Mouse (Mus musculus): ENCODE data around the gene Ankmy1. TPM values are rescaled to one million over a fixed set of nuclear protein-coding genes. Genes with fewer than 3 reads are reported as not detected.

The Ankmy1 gene
- total and polyA plus RNA-seq, 2 experiments: 0.09 TPM; not detected in 1

- no peak for DNase-seq (ENCODE audit: extremely low read depth, low read depth, low spot score)
- H3K4me1 ChIP-seq (ENCODE audit: control insufficient read depth, insufficient read depth, low read length): no peaks in the 10 kb centered on the region
- H3K4me3 ChIP-seq (ENCODE audit: insufficient read depth, low read depth, low read length): no peak overlapping the region
- H3K36me3 ChIP-seq (ENCODE audit: control insufficient read depth, insufficient read depth, low read length): no peaks in the 10 kb centered on the region
- H3K27ac ChIP-seq (replicated peaks; ENCODE audit: insufficient read depth, low read depth, low read length): no peak overlapping the region
- no peak overlapping the region for H3K9ac ChIP-seq (ENCODE audit: low read depth, low read length)
- no peaks in the 10 kb centered on the region for H3K79me2 ChIP-seq (ENCODE audit: control insufficient read depth, insufficient read depth, low read length)
- TF ChIP-seq POLR2A (IDR thresholded peaks at IDR 0.05; ENCODE audit: extremely low read depth, insufficient read depth, low read length) (no peak), CTCF (IDR thresholded peaks at IDR 0.05; ENCODE audit: low read depth, low read length) (no peak)
- 72% methylated on average over 8 of the region's 8 CpGs for WGBS
- no peaks in the 10 kb centered on the region for H3K27me3 ChIP-seq (ENCODE audit: control insufficient read depth, insufficient read depth, low read length)
These were observed 27.2 kb downstream of the Ankmy1 start for GRCm38 (mm10) chr1:92875360-92876111.

DNA sequence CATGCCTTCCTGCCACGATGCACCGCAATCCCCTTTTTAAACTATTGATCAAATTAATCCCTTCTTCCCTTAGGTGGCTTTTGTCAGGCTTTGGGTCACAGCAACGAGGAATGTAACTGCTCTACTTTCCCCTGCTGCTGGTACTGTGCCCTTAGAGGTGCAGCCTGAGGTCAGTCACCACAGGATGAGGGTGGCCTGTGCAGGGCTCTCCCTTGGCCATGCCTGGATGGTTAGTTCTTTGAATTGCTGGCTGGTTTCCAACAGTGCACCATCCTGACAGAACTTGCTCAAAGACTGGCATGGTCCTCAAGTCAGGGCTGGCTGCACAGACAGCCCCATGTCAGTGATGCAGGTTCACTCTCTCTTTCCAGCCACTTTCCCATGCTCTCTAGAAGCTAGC lies 28.7 kb downstream of the Ankmy1 start:
- Histone ChIP-seq H3K27ac (replicated peaks; ENCODE audit: insufficient read depth, low read depth, low read length) (no peak overlapping the region), H3K36me3 (ENCODE audit: control insufficient read depth, insufficient read depth, low read length) (no peaks in the 10 kb centered on the region), H3K79me2 (ENCODE audit: control insufficient read depth, insufficient read depth, low read length) (no peaks in the 10 kb centered on the region), H3K9ac (ENCODE audit: low read depth, low read length) (no peak overlapping the region), H3K27me3 (ENCODE audit: control insufficient read depth, insufficient read depth, low read length) (no peaks in the 10 kb centered on the region), H3K4me3 (ENCODE audit: insufficient read depth, low read depth, low read length) (no peak overlapping the region), H3K4me1 (ENCODE audit: control insufficient read depth, insufficient read depth, low read length) (no peaks in the 10 kb centered on the region)
- 83% methylated on average over 3 of the region's 3 CpGs for WGBS
- no peak for TF ChIP-seq POLR2A (IDR thresholded peaks at IDR 0.05; ENCODE audit: extremely low read depth, insufficient read depth, low read length)
- TF ChIP-seq CTCF (IDR thresholded peaks at IDR 0.05; ENCODE audit: low read depth, low read length): no peak
- DNase-seq (ENCODE audit: extremely low read depth, low read depth, low spot score): no peak

DNA sequence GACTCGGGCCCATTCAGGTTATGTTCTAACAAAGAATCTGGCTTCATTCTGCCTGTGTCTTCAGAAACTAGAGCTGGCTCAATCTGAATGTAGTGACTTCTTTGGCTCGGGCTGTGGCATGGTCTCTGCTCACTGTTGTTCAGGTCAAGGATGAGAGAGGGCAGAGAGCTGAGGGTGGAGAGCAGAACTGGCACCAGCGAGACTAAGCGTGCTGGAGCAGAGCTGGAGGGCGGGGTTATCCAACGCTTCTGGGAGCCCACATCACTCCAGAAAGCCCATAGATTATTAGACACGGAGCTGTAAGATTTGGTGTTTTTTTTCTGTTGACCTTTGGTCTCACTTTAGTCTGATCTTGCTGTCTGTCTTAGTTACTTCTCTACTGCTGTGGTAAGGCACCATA lies 30.0 kb downstream of the Ankmy1 start:
- no peaks in the 10 kb centered on the region for H3K4me1 ChIP-seq (ENCODE audit: control insufficient read depth, insufficient read depth, low read length)
- H3K9ac ChIP-seq (ENCODE audit: low read depth, low read length): no peak overlapping the region
- 84% methylated on average over 7 of the region's 7 CpGs for WGBS
- H3K36me3 ChIP-seq (ENCODE audit: control insufficient read depth, insufficient read depth, low read length): no peaks in the 10 kb centered on the region
- no peaks in the 10 kb centered on the region for H3K79me2 ChIP-seq (ENCODE audit: control insufficient read depth, insufficient read depth, low read length)
- DNase-seq (ENCODE audit: extremely low read depth, low read depth, low spot score): no peak
- TF ChIP-seq POLR2A (IDR thresholded peaks at IDR 0.05; ENCODE audit: extremely low read depth, insufficient read depth, low read length): no peak
- no peak for TF ChIP-seq CTCF (IDR thresholded peaks at IDR 0.05; ENCODE audit: low read depth, low read length)
- no peaks in the 10 kb centered on the region for H3K27me3 ChIP-seq (ENCODE audit: control insufficient read depth, insufficient read depth, low read length)
- no peak overlapping the region for H3K4me3 ChIP-seq (ENCODE audit: insufficient read depth, low read depth, low read length)
- H3K27ac ChIP-seq (replicated peaks; ENCODE audit: insufficient read depth, low read depth, low read length): no peak overlapping the region

GRCm38 (mm10) chr1:92869985-92870384 lies 32.7 kb downstream of the Ankmy1 start:
- Histone ChIP-seq H3K27ac (replicated peaks; ENCODE audit: insufficient read depth, low read depth, low read length) (no peak overlapping the region), H3K36me3 (ENCODE audit: control insufficient read depth, insufficient read depth, low read length) (no peaks in the 10 kb centered on the region), H3K79me2 (ENCODE audit: control insufficient read depth, insufficient read depth, low read length) (no peaks in the 10 kb centered on the region), H3K9ac (ENCODE audit: low read depth, low read length) (no peak overlapping the region), H3K4me1 (ENCODE audit: control insufficient read depth, insufficient read depth, low read length) (no peaks in the 10 kb centered on the region), H3K4me3 (ENCODE audit: insufficient read depth, low read depth, low read length) (no peak overlapping the region), H3K27me3 (ENCODE audit: control insufficient read depth, insufficient read depth, low read length) (no peaks in the 10 kb centered on the region)
- DNase-seq (ENCODE audit: extremely low read depth, low read depth, low spot score): no peak
- TF ChIP-seq CTCF (IDR thresholded peaks at IDR 0.05; ENCODE audit: low read depth, low read length): no peak
- TF ChIP-seq POLR2A (IDR thresholded peaks at IDR 0.05; ENCODE audit: extremely low read depth, insufficient read depth, low read length): no peak
- 69% methylated on average over 2 of the region's 2 CpGs for WGBS

- Histone ChIP-seq H3K79me2 (ENCODE audit: control insufficient read depth, insufficient read depth, low read length) (no peaks in the 10 kb centered on the region), H3K27me3 (ENCODE audit: control insufficient read depth, insufficient read depth, low read length) (no peaks in the 10 kb centered on the region), H3K36me3 (ENCODE audit: control insufficient read depth, insufficient read depth, low read length) (no peaks in the 10 kb centered on the region), H3K4me1 (ENCODE audit: control insufficient read depth, insufficient read depth, low read length) (no peaks in the 10 kb centered on the region), H3K4me3 (ENCODE audit: insufficient read depth, low read depth, low read length) (no peak overlapping the region), H3K27ac (replicated peaks; ENCODE audit: insufficient read depth, low read depth, low read length) (no peak overlapping the region), H3K9ac (ENCODE audit: low read depth, low read length) (no peak overlapping the region)
- TF ChIP-seq CTCF (IDR thresholded peaks at IDR 0.05; ENCODE audit: low read depth, low read length) (no peak), POLR2A (IDR thresholded peaks at IDR 0.05; ENCODE audit: extremely low read depth, insufficient read depth, low read length) (no peak)
- WGBS: 54% methylated on average over 2 of the region's 2 CpGs
- DNase-seq (ENCODE audit: extremely low read depth, low read depth, low spot score): no peak
These were observed 36.5 kb downstream of the Ankmy1 start for GRCm38 (mm10) chr1:92866170-92866569.

GRCm38 (mm10) chr1:92863268-92863667 lies 39.4 kb downstream of the Ankmy1 start:
- no peak overlapping the region for H3K9ac ChIP-seq (ENCODE audit: low read depth, low read length)
- H3K36me3 ChIP-seq (ENCODE audit: control insufficient read depth, insufficient read depth, low read length): no peaks in the 10 kb centered on the region
- no peak overlapping the region for H3K27ac ChIP-seq (replicated peaks; ENCODE audit: insufficient read depth, low read depth, low read length)
- no peak for DNase-seq (ENCODE audit: extremely low read depth, low read depth, low spot score)
- no peaks in the 10 kb centered on the region for H3K4me1 ChIP-seq (ENCODE audit: control insufficient read depth, insufficient read depth, low read length)
- H3K4me3 ChIP-seq (ENCODE audit: insufficient read depth, low read depth, low read length): no peak overlapping the region
- no peaks in the 10 kb centered on the region for H3K27me3 ChIP-seq (ENCODE audit: control insufficient read depth, insufficient read depth, low read length)
- 72% methylated on average over 4 of the region's 4 CpGs for whole genome bisulfite sequencing
- no peak for TF ChIP-seq CTCF (IDR thresholded peaks at IDR 0.05; ENCODE audit: low read depth, low read length)
- TF ChIP-seq POLR2A (IDR thresholded peaks at IDR 0.05; ENCODE audit: extremely low read depth, insufficient read depth, low read length): no peak
- H3K79me2 ChIP-seq (ENCODE audit: control insufficient read depth, insufficient read depth, low read length): no peaks in the 10 kb centered on the region

All from liver, adult 2 months (tissue).